Mouse (Mus musculus) MEL (cell line): ENCODE measurements at regions not wholly inside any gene's neighbourhood (a gene's known extent, or its start where the extent isn't known, plus 50 kb on each side); places are given as distances from the start of the nearest gene placed in this dataset.

Source experiments
- DNase-seq: peaks from one replicate; pipeline ENCODE4 v3.0.0; 2011; ENCODE audit warnings: low read depth, low spot score
- H3K27ac ChIP-seq: 2 replicates; pipeline ENCODE4 v1.5.1; 2012; ENCODE audit warnings: low read depth, mild to moderate bottlenecking, control low read depth, low read length, moderate library complexity; ENCODE audit not compliant: control insufficient read depth
- H3K27me3 ChIP-seq, 2 experiments: fragments of 150-350 bp in 1 of 2; sonication (generic) in 1 of 2; 2 replicates each; pipeline ENCODE4 v1.6.1; 2012; ENCODE audit warnings: low read length in 2 of 2, mild to moderate bottlenecking in 2 of 2, improper control_type of control experiment in 1 of 2, moderate library complexity in 1 of 2; ENCODE audit not compliant: insufficient read depth in 2 of 2, control insufficient read depth in 1 of 2
- H3K36me3 ChIP-seq, 2 experiments: 2 replicates each; pipeline ENCODE4 v1.6.1; 2012 to 2014; ENCODE audit warnings: low read length in 2 of 2, improper control_type of control experiment in 1 of 2, inconsistent platforms in 1 of 2, mild to moderate bottlenecking in 1 of 2; ENCODE audit not compliant: insufficient read depth in 2 of 2, control insufficient read depth in 1 of 2
- H3K4me1 ChIP-seq, 2 experiments: fragments of 150-350 bp in 1 of 2; sonication (generic) in 1 of 2; 2 replicates each; pipeline ENCODE4 v1.6.1; 2012; ENCODE audit warnings: low read length in 2 of 2, improper control_type of control experiment in 1 of 2, mild to moderate bottlenecking in 1 of 2; ENCODE audit not compliant: insufficient read depth in 2 of 2, control insufficient read depth in 1 of 2
- H3K4me3 ChIP-seq, 2 experiments: fragments of 150-350 bp in 1 of 2; sonication (generic) in 1 of 2; 2 replicates each; pipeline ENCODE4 v1.5.1; 2012; ENCODE audit warnings: low read depth in 2 of 2, low read length in 2 of 2, mild to moderate bottlenecking in 2 of 2, moderate library complexity in 2 of 2, control low read depth in 1 of 2, improper control_type of control experiment in 1 of 2; ENCODE audit not compliant: control insufficient read depth in 1 of 2, insufficient read depth in 1 of 2
- H3K79me2 ChIP-seq: 2 replicates; pipeline ENCODE4 v1.6.1; 2012; ENCODE audit warnings: mild to moderate bottlenecking, low read length, moderate library complexity; ENCODE audit not compliant: control insufficient read depth, poor library complexity, insufficient read depth
- H3K9ac ChIP-seq: 2 replicates; pipeline ENCODE4 v1.6.1; 2012; ENCODE audit warnings: low read depth, mild to moderate bottlenecking, control low read depth, low read length, moderate library complexity; ENCODE audit not compliant: control insufficient read depth, poor library complexity, severe bottlenecking
- H3K9me3 ChIP-seq: fragments of 150-350 bp; sonication (generic); replicated peaks from 2 replicates; pipeline ENCODE4 v1.6.1; 2012; ENCODE audit warnings: mild to moderate bottlenecking, low read length, improper control_type of control experiment, moderate library complexity; ENCODE audit not compliant: insufficient read depth
- BHLHE40 ChIP-seq: IDR thresholded peaks from 2 replicates; pipeline ENCODE4 v1.6.1; 2012; ENCODE audit warnings: low read depth, mild to moderate bottlenecking, inconsistent platforms, low read length, improper control_type of control experiment, borderline replicate concordance
- CHD2 ChIP-seq: IDR thresholded peaks from 2 replicates; pipeline ENCODE4 v1.6.1; 2011; ENCODE audit warnings: low read length, improper control_type of control experiment
- E2F4 ChIP-seq: IDR thresholded peaks from 2 replicates; pipeline ENCODE4 v1.6.1; 2011; ENCODE audit warnings: low read depth, low read length, improper control_type of control experiment, borderline replicate concordance
- ELF1 ChIP-seq: IDR thresholded peaks from 2 replicates; pipeline ENCODE4 v1.6.1; 2014; ENCODE audit warnings: low read depth, mild to moderate bottlenecking, inconsistent platforms, low read length, improper control_type of control experiment, moderate library complexity
- GABPA ChIP-seq: IDR thresholded peaks from 2 replicates; pipeline ENCODE4 v1.6.1; 2012; ENCODE audit warnings: low read depth, mild to moderate bottlenecking, inconsistent platforms, low read length, improper control_type of control experiment, moderate library complexity
- GATA1 ChIP-seq: IDR thresholded peaks from 2 replicates; pipeline ENCODE4 v1.6.1; 2011; ENCODE audit warnings: low read depth, low read length, improper control_type of control experiment
- HCFC1 ChIP-seq: IDR thresholded peaks from 2 replicates; pipeline ENCODE4 v1.6.1; 2012; ENCODE audit warnings: low read depth, mild to moderate bottlenecking, inconsistent platforms, low read length, improper control_type of control experiment, moderate library complexity
- JUND ChIP-seq: IDR thresholded peaks from 2 replicates; pipeline ENCODE4 v1.6.1; 2011; ENCODE audit warnings: low read depth, mild to moderate bottlenecking, improper control_type of control experiment, low read length
- KAT2A ChIP-seq: conservative IDR thresholded peaks from 2 replicates; pipeline ENCODE4 v1.6.1; 2012; ENCODE audit warnings: low read depth, low read length, improper control_type of control experiment, inconsistent platforms
- MAFK ChIP-seq: IDR thresholded peaks from 2 replicates; pipeline ENCODE4 v1.6.1; 2011; ENCODE audit warnings: low read depth, mild to moderate bottlenecking, low read length, improper control_type of control experiment, borderline replicate concordance
- MEF2A ChIP-seq: IDR thresholded peaks from 2 replicates; pipeline ENCODE4 v1.6.1; 2014; ENCODE audit warnings: low read depth, mild to moderate bottlenecking, inconsistent platforms, low read length, improper control_type of control experiment; ENCODE audit not compliant: poor library complexity, insufficient replicate concordance, severe bottlenecking; ENCODE audit errors: extremely low read depth
- MXI1 ChIP-seq: IDR thresholded peaks from 2 replicates; pipeline ENCODE4 v1.6.1; 2011; ENCODE audit warnings: mild to moderate bottlenecking, low read depth, low read length, improper control_type of control experiment
- MYB ChIP-seq: IDR thresholded peaks from 2 replicates; pipeline ENCODE4 v1.6.1; 2011; ENCODE audit warnings: mild to moderate bottlenecking, low read depth, low read length, improper control_type of control experiment
- NELFE ChIP-seq: IDR thresholded peaks from 2 replicates; pipeline ENCODE4 v1.6.1; 2011; ENCODE audit warnings: low read depth, low read length, improper control_type of control experiment
- NRF1 ChIP-seq: IDR thresholded peaks from 2 replicates; pipeline ENCODE4 v1.6.1; 2014; ENCODE audit warnings: low read depth, mild to moderate bottlenecking, inconsistent platforms, low read length, improper control_type of control experiment, moderate library complexity; ENCODE audit not compliant: poor library complexity, insufficient read depth, severe bottlenecking
- SMC3 ChIP-seq: IDR thresholded peaks from 2 replicates; pipeline ENCODE4 v1.6.1; 2011; ENCODE audit warnings: low read depth, low read length, improper control_type of control experiment
- TAL1 ChIP-seq: IDR thresholded peaks from 2 replicates; pipeline ENCODE4 v1.6.1; 2012; ENCODE audit warnings: mild to moderate bottlenecking, inconsistent platforms, low read length, moderate library complexity, mixed read lengths
- UBTF ChIP-seq: IDR thresholded peaks from 2 replicates; pipeline ENCODE4 v1.6.1; 2012; ENCODE audit warnings: low read depth, mild to moderate bottlenecking, inconsistent platforms, low read length, improper control_type of control experiment, moderate library complexity, borderline replicate concordance; ENCODE audit not compliant: insufficient read depth
- USF1 ChIP-seq: IDR thresholded peaks from 2 replicates; pipeline ENCODE4 v1.6.1; 2014; ENCODE audit warnings: low read depth, mild to moderate bottlenecking, inconsistent platforms, low read length, improper control_type of control experiment, moderate library complexity
- USF2 ChIP-seq, 2 experiments: IDR thresholded peaks; 2 replicates each; pipeline ENCODE4 v1.6.1; 2011 to 2012; ENCODE audit warnings: improper control_type of control experiment in 2 of 2, low read length in 2 of 2, borderline replicate concordance in 1 of 2, inconsistent platforms in 1 of 2, low read depth in 1 of 2, mild to moderate bottlenecking in 1 of 2; ENCODE audit not compliant: insufficient read depth in 1 of 2
- ZKSCAN1 ChIP-seq: IDR thresholded peaks from 2 replicates; pipeline ENCODE4 v1.6.1; 2012; ENCODE audit warnings: low read depth, mild to moderate bottlenecking, inconsistent platforms, low read length, improper control_type of control experiment, moderate library complexity
- ZMIZ1 ChIP-seq: IDR thresholded peaks from 2 replicates; pipeline ENCODE4 v1.6.1; 2012; ENCODE audit warnings: low read depth, mild to moderate bottlenecking, inconsistent platforms, low read length, improper control_type of control experiment, moderate library complexity
- ZNF384 ChIP-seq: IDR thresholded peaks from 2 replicates; pipeline ENCODE4 v1.6.1; 2012; ENCODE audit warnings: low read depth, mild to moderate bottlenecking, inconsistent platforms, low read length, improper control_type of control experiment

DNA sequence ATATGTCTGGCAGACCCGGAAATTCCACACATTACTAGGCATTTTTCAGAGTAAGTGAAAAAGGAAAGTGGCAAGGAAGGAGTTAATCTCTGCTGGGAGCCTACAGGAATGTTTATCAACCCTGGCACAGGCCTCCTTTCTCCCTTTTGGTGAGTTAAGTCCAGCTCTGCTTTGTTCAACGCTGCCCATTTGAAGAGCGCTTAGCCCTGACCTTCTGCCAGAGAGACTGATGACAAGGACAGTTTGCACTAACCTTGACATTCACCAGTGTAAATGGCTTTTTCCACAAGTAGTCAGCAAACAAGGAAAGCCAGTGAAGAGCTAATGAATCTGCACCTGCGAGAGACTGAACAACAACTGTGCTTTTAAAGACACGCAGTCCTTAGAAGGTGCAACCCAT, 927.6 kb downstream of the Bcl11a start:
- no peak overlapping the region for H3K9ac ChIP-seq
- no peak overlapping the region for H3K4me3 ChIP-seq
- no peaks in the 10 kb centered on the region for H3K36me3 ChIP-seq
- TF ChIP-seq UBTF (no peak), TAL1 (no peak), SMC3 (no peak), MAFK (no peak), CHD2 (no peak), USF2 (IDR thresholded peaks at IDR 0.05; ENCODE audit: borderline replicate concordance in 1 of 2, insufficient read depth in 1 of 2, low read depth in 1 of 2, low read length in 2 of 2) (no peak), ELF1 (no peak), MYB (no peak), KAT2A (no peak), GABPA (no peak), NRF1 (no peak), MEF2A (no peak), ZNF384 (no peak)
- H3K79me2 ChIP-seq = no peaks in the 10 kb centered on the region
- H3K9me3 ChIP-seq = no peaks in the 10 kb centered on the region
- H3K27ac ChIP-seq = no peak overlapping the region
- no peaks in the 10 kb centered on the region for H3K27me3 ChIP-seq
- no peak for DNase-seq
- no peaks in the 10 kb centered on the region for H3K4me1 ChIP-seq

DNA sequence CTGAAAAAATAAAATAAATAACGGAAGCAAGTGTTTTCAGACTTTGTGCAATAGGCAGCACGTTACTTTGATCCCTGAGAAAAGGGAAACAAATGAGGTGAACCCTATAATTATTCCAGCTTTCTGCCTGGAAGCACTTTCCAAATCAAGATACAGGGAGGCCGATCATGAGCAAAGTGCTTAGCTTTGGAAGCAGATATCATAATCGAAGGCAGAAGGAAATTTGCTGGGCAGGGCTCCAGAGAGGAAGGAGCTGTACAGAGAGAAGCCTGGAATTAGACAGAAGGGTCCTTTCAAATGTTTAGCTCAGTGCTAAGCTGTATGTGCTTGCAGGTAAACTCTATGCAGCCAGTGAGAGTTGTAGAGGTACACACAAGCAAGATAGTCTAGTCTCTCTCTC, 948.9 kb downstream of the Bcl11a start:
- DNase-seq = no peak

More for the DNA sequence above, 948.9 kb downstream of the Bcl11a start:
- H3K36me3 ChIP-seq = no peaks in the 10 kb centered on the region
- no peak overlapping the region for H3K27ac ChIP-seq
- H3K4me1 ChIP-seq = no peaks in the 10 kb centered on the region
- H3K9ac ChIP-seq = no peak overlapping the region
- no peak for TF ChIP-seq E2F4
- TF ChIP-seq ZMIZ1 = no peak
- no peak for TF ChIP-seq USF1
- no peak for TF ChIP-seq JUND
- no peak for TF ChIP-seq USF2 (IDR thresholded peaks at IDR 0.05; ENCODE audit: borderline replicate concordance in 1 of 2, insufficient read depth in 1 of 2, low read depth in 1 of 2, low read length in 2 of 2)
- TF ChIP-seq MXI1 = no peak
- no peak for TF ChIP-seq BHLHE40
- no peak for TF ChIP-seq NELFE
- no peak for TF ChIP-seq HCFC1
- TF ChIP-seq TAL1 = no peak
- TF ChIP-seq GATA1 = no peak
- no peak for TF ChIP-seq ZKSCAN1
- H3K9me3 ChIP-seq = no peaks in the 10 kb centered on the region
- H3K4me3 ChIP-seq = no peak overlapping the region
- no peaks in the 10 kb centered on the region for H3K79me2 ChIP-seq
- H3K27me3 ChIP-seq = no peaks in the 10 kb centered on the region; a peak in 1 of 4 replicates
